Mouse (Mus musculus): Measurements from ENCODE around the gene Olfr1201. TPM values are rescaled to one million over a fixed set of nuclear protein-coding genes. Genes with fewer than 3 reads are reported as not detected.

Gene Olfr1201
- polyA plus RNA-seq (2014; fragmentation: Nextera tagmentation; extraction: Ambion mirVana) = not detected in 2 replicates

DNA sequence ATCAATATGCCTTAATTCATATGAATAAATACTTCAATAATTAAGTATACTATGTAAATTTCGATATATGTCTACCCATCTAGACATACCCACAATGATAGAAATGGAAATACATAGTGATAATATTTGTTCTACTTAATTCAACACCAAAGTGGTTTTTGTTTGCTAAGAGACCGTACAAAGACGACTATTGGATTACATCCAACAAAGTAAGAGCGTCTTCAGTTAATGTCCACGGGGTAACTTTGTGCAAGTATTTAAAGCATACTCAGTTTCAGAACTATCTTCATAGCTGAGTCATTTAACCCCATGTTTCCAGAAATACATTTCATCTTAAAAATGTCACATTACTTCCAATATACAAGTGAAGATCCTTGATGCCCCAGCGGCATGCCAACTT is at the start of gene Olfr1201:
Olfr1201 (plus strand) TSS at position 301 of the 400 bp plus-strand sequence.
- Histone ChIP-seq H3K36me3 (ENCODE audit: control insufficient read depth, insufficient read depth, low read length) (no peaks in the 10 kb centered on the region), H3K9ac (ENCODE audit: low read length) (no peak within 1 kb of the TSS), H3K4me3 (ENCODE audit: low read depth, low read length) (no peak within 1 kb of the TSS), H3K9me3 (ENCODE audit: control insufficient read depth, low read length) (no peaks in the 10 kb centered on the region), H3K4me1 (replicated peaks; ENCODE audit: control insufficient read depth, insufficient read depth, low read length) (no peaks in the 10 kb centered on the region), H3K27ac (ENCODE audit: low read depth, low read length) (no peak within 1 kb of the TSS), H3K4me2 (ENCODE audit: low read depth, low read length, severe bottlenecking) (no peak within 1 kb of the TSS), H3K27me3 (ENCODE audit: control insufficient read depth, insufficient read depth, low read length) (no peaks in the 10 kb centered on the region)
- WGBS = 86% methylated on average over 6 of the region's 6 CpGs
- DNase-seq (ENCODE audit: low spot score) = no peak
- ATAC-seq (replicated peaks; ENCODE audit: low FRiP score) = no peak

DNA sequence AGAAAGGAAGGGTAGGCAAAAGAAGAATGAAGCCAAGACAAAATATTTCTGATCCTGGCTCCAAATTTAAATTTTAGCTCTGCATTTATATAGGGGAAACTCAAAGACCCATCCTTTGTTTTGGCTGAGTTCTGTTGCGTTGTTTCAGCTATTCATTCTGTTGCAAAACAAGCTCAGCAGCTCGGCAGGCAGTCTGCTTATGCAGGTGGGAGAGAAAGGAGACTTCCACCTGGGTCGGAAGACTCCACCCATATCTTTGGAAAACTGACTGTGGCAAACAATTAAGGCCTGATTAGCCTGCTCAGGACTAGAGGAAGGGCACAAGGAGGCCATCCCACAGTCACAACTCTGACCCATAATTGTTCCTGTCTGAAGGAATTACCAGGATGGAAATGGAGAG is 49.5 kb upstream of the Olfr1201 start:
- DNase-seq (ENCODE audit: low spot score) = no peak
- Histone ChIP-seq H3K27me3 (ENCODE audit: control insufficient read depth, insufficient read depth, low read length) (no peaks in the 10 kb centered on the region), H3K4me3 (ENCODE audit: low read depth, low read length) (no peak overlapping the region), H3K9me3 (ENCODE audit: control insufficient read depth, low read length) (no peaks in the 10 kb centered on the region), H3K4me2 (ENCODE audit: low read depth, low read length, severe bottlenecking) (no peak overlapping the region), H3K4me1 (replicated peaks; ENCODE audit: control insufficient read depth, insufficient read depth, low read length) (no peaks in the 10 kb centered on the region), H3K27ac (ENCODE audit: low read depth, low read length) (no peak overlapping the region), H3K36me3 (ENCODE audit: control insufficient read depth, insufficient read depth, low read length) (no peaks in the 10 kb centered on the region), H3K9ac (ENCODE audit: low read length) (no peak overlapping the region)
- 60% methylated on average over 3 of the region's 3 CpGs for WGBS
- ATAC-seq (replicated peaks; ENCODE audit: low FRiP score) = no peak

DNA sequence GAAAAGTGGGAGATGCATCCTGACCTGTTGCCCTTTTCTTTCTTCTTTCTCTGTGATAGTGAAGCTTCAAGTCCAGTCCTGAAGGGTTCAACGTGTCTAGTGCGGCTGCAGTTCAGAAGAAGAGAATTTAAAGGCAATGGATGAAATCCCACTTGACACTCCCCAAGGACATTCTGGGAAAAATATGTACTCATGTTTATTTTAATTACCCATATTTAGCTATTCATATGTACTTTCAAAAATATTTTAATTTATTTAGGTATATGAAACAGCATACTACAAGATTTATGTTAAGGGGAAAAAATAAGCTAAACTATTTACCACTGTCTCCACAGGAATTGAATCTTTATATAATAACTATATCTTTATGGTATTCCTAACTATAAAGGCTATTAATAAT is 41.6 kb upstream of the Olfr1201 start, which contains the start of gene Olfr1198:
Olfr1198 (minus strand) TSS at position 101 of the 400 bp plus-strand sequence.
- Histone ChIP-seq H3K4me1 (replicated peaks; ENCODE audit: control insufficient read depth, insufficient read depth, low read length) (no peaks in the 10 kb centered on the region), H3K4me2 (ENCODE audit: low read depth, low read length, severe bottlenecking) (no peak within 1 kb of the TSS), H3K9ac (ENCODE audit: low read length) (no peak within 1 kb of the TSS), H3K9me3 (ENCODE audit: control insufficient read depth, low read length) (no peaks in the 10 kb centered on the region), H3K36me3 (ENCODE audit: control insufficient read depth, insufficient read depth, low read length) (no peaks in the 10 kb centered on the region), H3K27me3 (ENCODE audit: control insufficient read depth, insufficient read depth, low read length) (no peaks in the 10 kb centered on the region), H3K27ac (ENCODE audit: low read depth, low read length) (no peak within 1 kb of the TSS), H3K4me3 (ENCODE audit: low read depth, low read length) (no peak within 1 kb of the TSS)
- WGBS = 92% methylated on average over 2 of the region's 2 CpGs
- DNase-seq (ENCODE audit: low spot score) = no peak
- ATAC-seq (replicated peaks; ENCODE audit: low FRiP score) = no peak

DNA sequence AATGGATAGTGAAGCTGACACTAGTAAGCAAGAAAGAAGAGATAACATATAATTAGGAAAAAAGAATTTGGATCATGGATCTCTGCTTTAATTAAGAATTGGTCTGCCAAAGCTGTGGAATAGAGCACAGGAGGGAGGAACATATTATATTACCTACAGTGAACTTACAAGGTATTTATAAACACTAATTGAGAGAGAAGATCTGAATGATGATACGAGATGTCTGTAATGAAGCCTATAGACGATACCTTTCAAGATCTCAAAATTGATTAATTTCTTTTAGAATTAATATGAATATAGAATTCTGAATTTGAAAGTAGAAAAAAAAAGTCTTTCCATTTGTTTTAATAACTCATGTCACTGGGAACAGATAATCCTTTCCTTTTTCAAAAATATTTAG is 32.5 kb upstream of the Olfr1201 start, which contains the start of gene Olfr1199:
Olfr1199 (minus strand) TSS at position 101 of the 400 bp plus-strand sequence.
- Histone ChIP-seq H3K9me3 (ENCODE audit: control insufficient read depth, low read length) (no peaks in the 10 kb centered on the region), H3K36me3 (ENCODE audit: control insufficient read depth, insufficient read depth, low read length) (no peaks in the 10 kb centered on the region), H3K9ac (ENCODE audit: low read length) (no peak within 1 kb of the TSS), H3K4me1 (replicated peaks; ENCODE audit: control insufficient read depth, insufficient read depth, low read length) (no peaks in the 10 kb centered on the region), H3K27me3 (ENCODE audit: control insufficient read depth, insufficient read depth, low read length) (no peaks in the 10 kb centered on the region), H3K4me2 (ENCODE audit: low read depth, low read length, severe bottlenecking) (no peak within 1 kb of the TSS), H3K27ac (ENCODE audit: low read depth, low read length) (no peak within 1 kb of the TSS), H3K4me3 (ENCODE audit: low read depth, low read length) (no peak within 1 kb of the TSS)
- WGBS = 82% methylated on average over 2 of the region's 2 CpGs
- ATAC-seq (replicated peaks; ENCODE audit: low FRiP score) (no peak), DNase-seq (ENCODE audit: low spot score) (no peak)

DNA sequence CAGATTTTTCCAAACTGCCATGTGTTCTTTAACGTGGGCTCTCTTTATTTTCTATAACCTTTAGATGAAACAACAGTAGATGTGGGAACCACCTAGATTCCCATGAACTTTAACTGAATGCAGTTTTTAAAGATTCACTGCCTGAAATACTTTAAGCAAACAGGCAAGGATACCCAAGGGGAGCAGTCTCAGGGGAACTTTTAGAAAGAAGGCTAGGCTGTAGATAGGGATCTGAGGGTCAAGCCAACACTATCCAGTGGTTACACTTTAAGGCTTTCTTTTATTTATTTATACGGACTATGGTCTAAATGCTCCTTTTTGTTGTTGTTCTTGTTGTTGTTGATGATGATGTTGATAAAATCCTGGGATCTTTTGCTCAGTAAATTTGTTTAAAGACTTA is 22.4 kb upstream of the Olfr1201 start, which contains the start of gene Olfr1200:
Olfr1200 (minus strand) TSS at position 101 of the 400 bp plus-strand sequence.
- no peak within 1 kb of the TSS for H3K9ac ChIP-seq (ENCODE audit: low read length)
- ATAC-seq (replicated peaks; ENCODE audit: low FRiP score) = no peak
- WGBS = 85% methylated on average over 2 of the region's 2 CpGs
- H3K27ac ChIP-seq (ENCODE audit: low read depth, low read length) = no peak within 1 kb of the TSS
- no peaks in the 10 kb centered on the region for H3K27me3 ChIP-seq (ENCODE audit: control insufficient read depth, insufficient read depth, low read length)
- H3K4me1 ChIP-seq (replicated peaks; ENCODE audit: control insufficient read depth, insufficient read depth, low read length) = no peaks in the 10 kb centered on the region
- no peaks in the 10 kb centered on the region for H3K36me3 ChIP-seq (ENCODE audit: control insufficient read depth, insufficient read depth, low read length)
- no peaks in the 10 kb centered on the region for H3K9me3 ChIP-seq (ENCODE audit: control insufficient read depth, low read length)
- no peak within 1 kb of the TSS for H3K4me2 ChIP-seq (ENCODE audit: low read depth, low read length, severe bottlenecking)
- no peak for DNase-seq (ENCODE audit: low spot score)
- no peak within 1 kb of the TSS for H3K4me3 ChIP-seq (ENCODE audit: low read depth, low read length)

DNA sequence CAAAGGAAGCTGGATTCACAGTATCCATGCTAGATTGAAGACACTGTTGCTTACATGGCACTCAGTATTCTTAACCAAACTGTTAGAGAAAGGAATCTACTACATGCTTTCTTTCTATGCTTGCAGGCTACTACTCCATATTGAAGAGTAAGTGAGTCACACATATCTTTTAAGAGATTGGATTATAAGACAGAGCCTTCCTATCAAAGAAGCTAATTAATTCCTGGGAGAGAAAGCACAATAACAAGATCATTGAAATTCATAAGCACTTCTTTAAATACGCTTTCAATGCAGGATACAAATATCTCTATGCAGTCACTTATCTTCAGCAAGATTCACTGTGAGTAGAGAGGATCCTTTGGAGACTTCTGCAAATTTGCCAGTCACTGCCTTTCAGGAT is 21.4 kb downstream of the Olfr1201 start, which contains the start of gene Olfr1202:
Olfr1202 (plus strand) TSS at position 301 of the 400 bp plus-strand sequence.
- ATAC-seq (replicated peaks; ENCODE audit: low FRiP score) = no peak
- H3K4me3 ChIP-seq (ENCODE audit: low read depth, low read length) = no peak within 1 kb of the TSS
- no peaks in the 10 kb centered on the region for H3K27me3 ChIP-seq (ENCODE audit: control insufficient read depth, insufficient read depth, low read length)
- no peaks in the 10 kb centered on the region for H3K4me1 ChIP-seq (replicated peaks; ENCODE audit: control insufficient read depth, insufficient read depth, low read length)
- no peak for DNase-seq (ENCODE audit: low spot score)
- H3K9ac ChIP-seq (ENCODE audit: low read length) = no peak within 1 kb of the TSS
- H3K36me3 ChIP-seq (ENCODE audit: control insufficient read depth, insufficient read depth, low read length) = no peaks in the 10 kb centered on the region
- 86% methylated on average over 1 of the region's 1 CpGs for WGBS
- no peak within 1 kb of the TSS for H3K27ac ChIP-seq (ENCODE audit: low read depth, low read length)
- H3K9me3 ChIP-seq (ENCODE audit: control insufficient read depth, low read length) = no peaks in the 10 kb centered on the region
- H3K4me2 ChIP-seq (ENCODE audit: low read depth, low read length, severe bottlenecking) = no peak within 1 kb of the TSS

DNA sequence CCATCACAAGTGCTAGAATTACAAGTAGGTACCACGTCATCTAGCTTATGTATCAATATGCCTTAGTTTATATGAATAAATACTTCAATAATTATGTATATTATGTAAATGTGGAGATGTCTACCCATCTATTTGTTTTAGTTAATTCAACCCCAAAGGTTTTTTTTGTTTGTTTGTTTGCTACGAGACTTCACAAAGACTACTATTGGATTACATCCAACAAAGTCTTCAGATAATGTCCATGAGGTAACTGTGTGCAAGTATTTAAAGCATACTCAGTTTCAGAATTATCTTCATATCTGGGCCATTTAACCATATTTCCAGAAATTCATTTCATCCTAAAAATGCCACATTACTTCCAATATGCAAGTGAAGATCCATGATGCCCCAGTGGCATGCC is 36.6 kb downstream of the Olfr1201 start, which contains the start of gene Olfr1205:
Olfr1205 (plus strand) TSS at position 301 of the 400 bp plus-strand sequence.
- WGBS = 92% methylated on average over 2 of the region's 2 CpGs
- no peaks in the 10 kb centered on the region for H3K9me3 ChIP-seq (ENCODE audit: control insufficient read depth, low read length)
- H3K4me2 ChIP-seq (ENCODE audit: low read depth, low read length, severe bottlenecking) = no peak within 1 kb of the TSS
- no peaks in the 10 kb centered on the region for H3K27me3 ChIP-seq (ENCODE audit: control insufficient read depth, insufficient read depth, low read length)
- no peak within 1 kb of the TSS for H3K27ac ChIP-seq (ENCODE audit: low read depth, low read length)
- ATAC-seq (replicated peaks; ENCODE audit: low FRiP score) (no peak), DNase-seq (ENCODE audit: low spot score) (no peak)
- no peaks in the 10 kb centered on the region for H3K36me3 ChIP-seq (ENCODE audit: control insufficient read depth, insufficient read depth, low read length)
- no peak within 1 kb of the TSS for H3K9ac ChIP-seq (ENCODE audit: low read length)
- H3K4me1 ChIP-seq (replicated peaks; ENCODE audit: control insufficient read depth, insufficient read depth, low read length) = no peaks in the 10 kb centered on the region
- no peak within 1 kb of the TSS for H3K4me3 ChIP-seq (ENCODE audit: low read depth, low read length)

DNA sequence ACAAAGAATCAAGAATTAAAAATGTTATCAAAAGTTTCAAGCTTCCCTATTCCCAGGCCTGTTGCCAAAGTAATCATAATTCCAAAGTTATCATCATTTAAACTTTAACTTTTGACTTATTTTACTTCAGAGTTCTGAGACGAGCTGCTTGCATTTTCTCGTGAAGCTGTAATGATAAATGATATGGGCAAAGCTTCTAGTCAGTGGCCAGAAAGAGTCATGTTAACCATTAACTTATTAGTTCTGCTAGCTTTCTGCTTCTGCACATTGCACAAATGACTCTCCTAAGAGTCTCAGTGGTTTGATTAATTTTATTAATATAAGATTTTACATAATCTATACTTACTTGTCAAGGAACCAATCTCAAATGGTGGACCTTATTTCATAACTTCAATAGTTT is 45.6 kb downstream of the Olfr1201 start:
- H3K27me3 ChIP-seq (ENCODE audit: control insufficient read depth, insufficient read depth, low read length) = no peaks in the 10 kb centered on the region
- H3K36me3 ChIP-seq (ENCODE audit: control insufficient read depth, insufficient read depth, low read length) = no peaks in the 10 kb centered on the region
- ATAC-seq (replicated peaks; ENCODE audit: low FRiP score) (no peak), DNase-seq (ENCODE audit: low spot score) (no peak)
- 95% methylated on average over 2 of the region's 2 CpGs for WGBS
- H3K4me2 ChIP-seq (ENCODE audit: low read depth, low read length, severe bottlenecking) = no peak overlapping the region
- no peaks in the 10 kb centered on the region for H3K4me1 ChIP-seq (replicated peaks; ENCODE audit: control insufficient read depth, insufficient read depth, low read length)
- H3K9me3 ChIP-seq (ENCODE audit: control insufficient read depth, low read length) = no peaks in the 10 kb centered on the region
- H3K9ac ChIP-seq (ENCODE audit: low read length) = no peak overlapping the region
- no peak overlapping the region for H3K4me3 ChIP-seq (ENCODE audit: low read depth, low read length)
- H3K27ac ChIP-seq (ENCODE audit: low read depth, low read length) = no peak overlapping the region

Data from forebrain, embryonic 11.5 days (tissue).